Mouse (Mus musculus) forebrain, embryonic 10.5 days (tissue): ENCODE data around the gene Crip1. TPM values are rescaled to one million over a fixed set of nuclear protein-coding genes. Genes with fewer than 3 reads are reported as not detected.

Source experiments
- DNase-seq: peaks from one replicate; pipeline ENCODE4 v3.0.0-alpha.2; 2017; ENCODE audit warnings: low spot score; ENCODE audit errors: extremely low spot score
- H3K27ac ChIP-seq: fragments of 300-500 bp; sonication (generic); 2 replicates; pipeline ENCODE4 v1.5.1; 2016; ENCODE audit warnings: mild to moderate bottlenecking
- H3K27me3 ChIP-seq: fragments of 300-500 bp; sonication (generic); 2 replicates; pipeline ENCODE4 v1.6.1; 2016; ENCODE audit warnings: mild to moderate bottlenecking; ENCODE audit not compliant: poor library complexity, severe bottlenecking
- H3K36me3 ChIP-seq: fragments of 300-500 bp; sonication (generic); replicated peaks from 2 replicates; pipeline ENCODE4 v1.6.1; 2016; ENCODE audit warnings: mild to moderate bottlenecking, moderate library complexity
- H3K4me1 ChIP-seq: fragments of 300-500 bp; sonication (generic); 2 replicates; pipeline ENCODE4 v1.6.1; 2016
- H3K4me3 ChIP-seq: fragments of 300-500 bp; sonication (generic); 2 replicates; pipeline ENCODE4 v1.5.1; 2016; ENCODE audit warnings: mild to moderate bottlenecking, moderate library complexity
- H3K9me3 ChIP-seq: fragments of 300-500 bp; sonication (generic); 2 replicates; pipeline ENCODE4 v1.6.1; 2016; ENCODE audit warnings: mild to moderate bottlenecking, moderate library complexity
- WGBS: fragments of 180-500 bp; shearing (Covaris S2); methylation state at CpG from one replicate; pipeline ENCODE4 v1.1.7; 2016; 5-methylcytosine and 5-hydroxymethylcytosine counted together
- polyA plus RNA-seq: library from polyadenylated mRNA; unstranded; fragments of >200 nt; fragmentation: Nextera tagmentation; extraction: Ambion mirVana; gene quantifications from 2 replicates; pipeline ENCODE4 v1.2.1, GENCODE M21; 2016

Gene Crip1
- 59.2 and 59.5 TPM in 2 replicates for polyA plus RNA-seq

- 6% methylated on average over 45 of the region's 45 CpGs for WGBS
- peaks cover 79% of the 10 kb centered on the region for H3K27me3 ChIP-seq
- peaks cover 65% of the 10 kb centered on the region for H3K4me1 ChIP-seq
- no peaks in the 10 kb centered on the region for H3K9me3 ChIP-seq
- H3K4me3 ChIP-seq = peak within 1 kb of the TSS; percentile 31
- peak; percentile 78 for DNase-seq
- H3K27ac ChIP-seq = peak within 1 kb of the TSS; percentile 41; the same call in 1 of the 2 replicates
- H3K36me3 ChIP-seq = peaks cover 28% of the 10 kb centered on the region
Observed at GRCm38 (mm10) chr12:113146112-113147057, at the start of gene Crip1. Crip1 (plus strand) TSS chr12:113146316.

- Histone ChIP-seq H3K36me3 (peaks cover 25% of the 10 kb centered on the region), H3K27me3 (0 out of 2 replicates have a peak, but pooled peaks cover 5% of the 10 kb centered on the region), H3K4me1 (peaks cover 43% of the 10 kb centered on the region), H3K27ac (peak overlapping the region; percentile 98), H3K4me3 (peak overlapping the region; percentile 99), H3K9me3 (no peaks in the 10 kb centered on the region)
- 89% methylated on average over 5 of the region's 5 CpGs for WGBS
- DNase-seq = no peak
Observed at GRCm38 (mm10) chr12:113097040-113097439, 49.1 kb upstream of the Crip1 start.

- Histone ChIP-seq H3K4me3 (peak within 1 kb of the TSS; percentile 99), H3K4me1 (peaks cover 50% of the 10 kb centered on the region), H3K27me3 (0 out of 2 replicates have a peak, but pooled peaks cover 5% of the 10 kb centered on the region), H3K36me3 (peaks cover 33% of the 10 kb centered on the region), H3K9me3 (no peaks in the 10 kb centered on the region), H3K27ac (peak within 1 kb of the TSS; percentile 98)
- WGBS = 3% methylated on average over 31 of the region's 53 CpGs
- peak; percentile 58 for DNase-seq
Observed at GRCm38 (mm10) chr12:113097749-113098281, 48.3 kb upstream of the Crip1 start, which contains the start of gene Mta1. Mta1 (plus strand) TSS chr12:113098278.

- DNase-seq = peak; percentile 37
- Histone ChIP-seq H3K27ac (peak overlapping the region; percentile 98), H3K36me3 (peaks cover 41% of the 10 kb centered on the region), H3K27me3 (0 out of 2 replicates have a peak, but pooled peaks cover 5% of the 10 kb centered on the region), H3K4me1 (peaks cover 58% of the 10 kb centered on the region), H3K9me3 (no peaks in the 10 kb centered on the region), H3K4me3 (peak overlapping the region; percentile 99)
- under 1% methylated on average over 43 of the region's 60 CpGs for WGBS
Observed at GRCm38 (mm10) chr12:113098530-113099151, 47.5 kb upstream of the Crip1 start.

GRCm38 (mm10) chr12:113099470-113100237 is 46.5 kb upstream of the Crip1 start:
- Histone ChIP-seq H3K4me1 (peaks cover 63% of the 10 kb centered on the region), H3K27ac (peak overlapping the region; percentile 98)
- 45% methylated on average over 6 of the region's 6 CpGs for WGBS

GRCm38 (mm10) chr12:113100448-113101076 is 45.6 kb upstream of the Crip1 start:
- 0 out of 2 replicates have a peak, but pooled peaks cover 5% of the 10 kb centered on the region for H3K27me3 ChIP-seq
- 82% methylated on average over 5 of the region's 5 CpGs for WGBS
- H3K27ac ChIP-seq = no peak overlapping the region; the same call in 1 of the 2 replicates
- DNase-seq = no peak
- peaks cover 2% of the 10 kb centered on the region for H3K9me3 ChIP-seq
- peak overlapping the region; percentile 99; the same call in 1 of the 2 replicates for H3K4me3 ChIP-seq
- H3K4me1 ChIP-seq = peaks cover 63% of the 10 kb centered on the region
- peaks cover 60% of the 10 kb centered on the region for H3K36me3 ChIP-seq

More at GRCm38 (mm10) chr12:113099470-113100237, 46.5 kb upstream of the Crip1 start:
- Histone ChIP-seq H3K36me3 (peaks cover 51% of the 10 kb centered on the region), H3K9me3 (no peaks in the 10 kb centered on the region; the same call in 1 of the 2 replicates), H3K27me3 (0 out of 2 replicates have a peak, but pooled peaks cover 5% of the 10 kb centered on the region), H3K4me3 (peak overlapping the region; percentile 99)
- no peak for DNase-seq

- Histone ChIP-seq H3K9me3 (peaks cover 6% of the 10 kb centered on the region), H3K27ac (no peak overlapping the region; the same call in 1 of the 2 replicates), H3K4me1 (peaks cover 63% of the 10 kb centered on the region), H3K4me3 (no peak overlapping the region), H3K27me3 (0 out of 2 replicates have a peak, but pooled peaks cover 5% of the 10 kb centered on the region), H3K36me3 (peaks cover 69% of the 10 kb centered on the region)
- DNase-seq = no peak
- WGBS = 88% methylated on average over 9 of the region's 9 CpGs
Observed at GRCm38 (mm10) chr12:113101251-113101960, 44.7 kb upstream of the Crip1 start.

- Histone ChIP-seq H3K4me1 (peaks cover 55% of the 10 kb centered on the region), H3K4me3 (no peak overlapping the region), H3K9me3 (peaks cover 6% of the 10 kb centered on the region), H3K27me3 (no peaks in the 10 kb centered on the region), H3K36me3 (peaks cover 75% of the 10 kb centered on the region), H3K27ac (no peak overlapping the region)
- DNase-seq = no peak
- 80% methylated on average over 6 of the region's 6 CpGs for WGBS
Observed at GRCm38 (mm10) chr12:113102461-113102860, 43.7 kb upstream of the Crip1 start.

- Histone ChIP-seq H3K9me3 (peaks cover 6% of the 10 kb centered on the region), H3K36me3 (peaks cover 84% of the 10 kb centered on the region), H3K27ac (no peak overlapping the region), H3K27me3 (no peaks in the 10 kb centered on the region), H3K4me1 (peaks cover 46% of the 10 kb centered on the region), H3K4me3 (no peak overlapping the region)
- no peak for DNase-seq
- WGBS = 87% methylated on average over 8 of the region's 8 CpGs
Observed at GRCm38 (mm10) chr12:113103846-113104451, 42.2 kb upstream of the Crip1 start.

- Histone ChIP-seq H3K4me1 (peaks cover 22% of the 10 kb centered on the region), H3K36me3 (peaks cover 76% of the 10 kb centered on the region), H3K9me3 (peaks cover 6% of the 10 kb centered on the region), H3K27ac (no peak overlapping the region), H3K27me3 (no peaks in the 10 kb centered on the region), H3K4me3 (no peak overlapping the region)
- WGBS = 93% methylated on average over 6 of the region's 6 CpGs
- DNase-seq = no peak
Observed at GRCm38 (mm10) chr12:113106386-113106785, 39.7 kb upstream of the Crip1 start.
